Mouse (Mus musculus) CH12.LX (cell line): ENCODE results near the gene Rps6ka4. TPM values are rescaled to one million over a fixed set of nuclear protein-coding genes. Genes with fewer than 3 reads are reported as not detected.

ENCODE experiments used
- DNase-seq: peaks from one replicate; pipeline ENCODE4 v3.0.0-alpha.2; 2013; ENCODE audit errors: extremely low read depth
- H3K27ac ChIP-seq: 2 replicates; pipeline ENCODE4 v1.5.1; 2012; ENCODE audit warnings: low read depth, mild to moderate bottlenecking, control low read depth, moderate library complexity; ENCODE audit not compliant: insufficient read depth
- H3K27me3 ChIP-seq: replicated peaks from 2 replicates; pipeline ENCODE3; 2012; ENCODE audit warnings: inconsistent platforms
- H3K36me3 ChIP-seq, 2 experiments: replicated peaks in 1 of 2; 2 replicates each; pipeline versions ENCODE3 to v1.6.1; 2012; ENCODE audit warnings: inconsistent platforms in 1 of 2, low read length in 1 of 2, mild to moderate bottlenecking in 1 of 2, mixed read lengths in 1 of 2, moderate library complexity in 1 of 2; ENCODE audit not compliant: control insufficient read depth in 1 of 2, insufficient read depth in 1 of 2
- H3K4me1 ChIP-seq, 2 experiments: 2 replicates each; pipeline ENCODE4 v1.6.1; 2012; ENCODE audit warnings: inconsistent platforms in 1 of 2, moderate library complexity in 1 of 2; ENCODE audit not compliant: insufficient read depth in 2 of 2, control insufficient read depth in 1 of 2
- H3K4me2 ChIP-seq: 2 replicates; pipeline ENCODE4 v1.6.1; 2012; ENCODE audit warnings: low read depth, mild to moderate bottlenecking, control low read depth; ENCODE audit not compliant: poor library complexity, insufficient read depth, severe bottlenecking
- H3K4me3 ChIP-seq, 3 experiments: fragments of 150-350 bp in 1 of 3; sonication (generic) in 1 of 3; replicated peaks in 1 of 3; 2 replicates each; pipeline versions ENCODE3 to v1.5.1; 2011 to 2012; ENCODE audit warnings: low read depth in 2 of 3, low read length in 2 of 3, mild to moderate bottlenecking in 2 of 3, moderate library complexity in 2 of 3, control low read depth in 1 of 3, improper control_type of control experiment in 1 of 3, inconsistent platforms in 1 of 3, mixed read lengths in 1 of 3; ENCODE audit not compliant: poor library complexity in 1 of 3
- H3K79me2 ChIP-seq: replicated peaks from 2 replicates; pipeline ENCODE4 v1.6.1; 2012; ENCODE audit warnings: mild to moderate bottlenecking, moderate library complexity; ENCODE audit not compliant: control insufficient read depth, poor library complexity, insufficient read depth, severe bottlenecking; ENCODE audit errors: extremely low read depth
- H3K9ac ChIP-seq: 2 replicates; pipeline ENCODE4 v1.6.1; 2012; ENCODE audit warnings: low read depth, mild to moderate bottlenecking, control low read depth, moderate library complexity; ENCODE audit not compliant: insufficient read depth
- H3K9me3 ChIP-seq: replicated peaks from 2 replicates; pipeline ENCODE3; 2012; ENCODE audit warnings: low read length, inconsistent platforms, mixed read lengths
- CHD2 ChIP-seq: IDR thresholded peaks from 2 replicates; pipeline ENCODE4 v1.6.1; 2011; ENCODE audit warnings: low read length, improper control_type of control experiment
- CTCF ChIP-seq, 2 experiments: IDR thresholded peaks in 1 of 2; conservative IDR thresholded peaks in 1 of 2; 2 replicates each; pipeline ENCODE4 v1.5.1; 2011 to 2012; ENCODE audit warnings: low read depth in 2 of 2, low read length in 2 of 2, improper control_type of control experiment in 1 of 2, inconsistent platforms in 1 of 2, mild to moderate bottlenecking in 1 of 2, moderate library complexity in 1 of 2
- HCFC1 ChIP-seq: IDR thresholded peaks from 2 replicates; pipeline ENCODE4 v1.6.1; 2012; ENCODE audit warnings: low read depth, mild to moderate bottlenecking, inconsistent platforms, low read length, improper control_type of control experiment
- JUN ChIP-seq: IDR thresholded peaks from 2 replicates; pipeline ENCODE4 v1.6.1; 2011; ENCODE audit warnings: low read depth, mild to moderate bottlenecking, low read length, improper control_type of control experiment, moderate library complexity; ENCODE audit not compliant: insufficient read depth
- JUND ChIP-seq: conservative IDR thresholded peaks from 2 replicates; pipeline ENCODE4 v1.6.1; 2011; ENCODE audit warnings: low read depth, low read length, improper control_type of control experiment
- MAFK ChIP-seq: IDR thresholded peaks from 2 replicates; pipeline ENCODE4 v1.6.1; 2011; ENCODE audit warnings: low read length, improper control_type of control experiment; ENCODE audit not compliant: insufficient replicate concordance
- MEF2A ChIP-seq: IDR thresholded peaks from 2 replicates; pipeline ENCODE4 v1.6.1; 2014; ENCODE audit warnings: low read depth, mild to moderate bottlenecking, inconsistent platforms, low read length, improper control_type of control experiment, borderline replicate concordance
- MXI1 ChIP-seq: IDR thresholded peaks from 2 replicates; pipeline ENCODE4 v1.6.1; 2011; ENCODE audit warnings: mild to moderate bottlenecking, low read depth, low read length, improper control_type of control experiment
- NELFE ChIP-seq: IDR thresholded peaks from 2 replicates; pipeline ENCODE4 v1.6.1; 2011; ENCODE audit warnings: low read depth, low read length, improper control_type of control experiment
- NRF1 ChIP-seq: IDR thresholded peaks from 2 replicates; pipeline ENCODE4 v1.6.1; 2014; ENCODE audit warnings: low read depth, mild to moderate bottlenecking, inconsistent platforms, low read length, improper control_type of control experiment, moderate library complexity
- PAX5 ChIP-seq: IDR thresholded peaks from 2 replicates; pipeline ENCODE4 v1.6.1; 2012; ENCODE audit warnings: low read length, inconsistent platforms, mixed read lengths
- POLR2A ChIP-seq: IDR thresholded peaks from 2 replicates; pipeline ENCODE4 v1.6.1; 2011; ENCODE audit warnings: low read depth, mild to moderate bottlenecking, improper control_type of control experiment, low read length
- SIN3A ChIP-seq: IDR thresholded peaks from 2 replicates; pipeline ENCODE4 v1.6.1; 2012; ENCODE audit warnings: low read length, improper control_type of control experiment, inconsistent platforms
- SMC3 ChIP-seq: IDR thresholded peaks from 2 replicates; pipeline ENCODE4 v1.6.1; 2011; ENCODE audit warnings: low read depth, low read length, improper control_type of control experiment
- TBP ChIP-seq: conservative IDR thresholded peaks from 2 replicates; pipeline ENCODE4 v1.6.1; 2011; ENCODE audit warnings: low read depth, low read length, improper control_type of control experiment
- TCF12 ChIP-seq: IDR thresholded peaks from 2 replicates; pipeline ENCODE4 v1.6.1; 2014; ENCODE audit warnings: low read depth, mild to moderate bottlenecking, inconsistent platforms, low read length, improper control_type of control experiment
- USF1 ChIP-seq: IDR thresholded peaks from 2 replicates; pipeline ENCODE4 v1.6.1; 2014; ENCODE audit warnings: low read depth, mild to moderate bottlenecking, inconsistent platforms, low read length, improper control_type of control experiment
- ZC3H11A ChIP-seq: IDR thresholded peaks from 2 replicates; pipeline ENCODE4 v1.6.1; 2012; ENCODE audit warnings: low read depth, mild to moderate bottlenecking, inconsistent platforms, low read length, improper control_type of control experiment
- ZKSCAN1 ChIP-seq: IDR thresholded peaks from 2 replicates; pipeline ENCODE4 v1.6.1; 2012; ENCODE audit warnings: low read depth, inconsistent platforms, low read length, improper control_type of control experiment, borderline replicate concordance
- ZMIZ1 ChIP-seq: IDR thresholded peaks from 2 replicates; pipeline ENCODE4 v1.6.1; 2012; ENCODE audit warnings: low read depth, mild to moderate bottlenecking, inconsistent platforms, low read length, improper control_type of control experiment
- dilution Hi-C: fragments of 300-500 bp; cut with MboI; formaldehyde crosslinking; loops from 2 replicates; pipeline ENCODE4 v1.14.3; 2020; ENCODE audit warnings: low sequenced_read_pairs; ENCODE audit not compliant: extremely low pct_unique_long_range_greater_than_20kb, extremely low pct_ligation_motif_present
- in situ Hi-C: fragments of 300-500 bp; cut with MboI; formaldehyde crosslinking; loops from 3 replicates; pipeline ENCODE4 v1.14.3; 2019; ENCODE audit warnings: low sequenced_read_pairs, low pct_ligation_motif_present, low pct_unique_long_range_greater_than_20kb, mixed read lengths
- polyA plus RNA-seq: library from polyadenylated mRNA; unstranded; fragments of >175 nt; gene quantifications from 2 replicates; pipeline ENCODE4 v1.2.1, GENCODE M21; 2012; ENCODE audit warnings: low read depth; ENCODE audit not compliant: insufficient read length
- total RNA-seq, 2 experiments: library from RNA; depleted of rRNA; stranded (reverse); fragments of 300-350 nt in 1 of 2; fragments of >200 nt in 1 of 2; gene quantifications; 2 replicates each; pipeline ENCODE4 v1.2.3; 2012 to 2014

The Rps6ka4 gene
- total and polyA plus RNA-seq, 3 experiments = 6.6 to 14.0 (median 7.8) TPM

DNA sequence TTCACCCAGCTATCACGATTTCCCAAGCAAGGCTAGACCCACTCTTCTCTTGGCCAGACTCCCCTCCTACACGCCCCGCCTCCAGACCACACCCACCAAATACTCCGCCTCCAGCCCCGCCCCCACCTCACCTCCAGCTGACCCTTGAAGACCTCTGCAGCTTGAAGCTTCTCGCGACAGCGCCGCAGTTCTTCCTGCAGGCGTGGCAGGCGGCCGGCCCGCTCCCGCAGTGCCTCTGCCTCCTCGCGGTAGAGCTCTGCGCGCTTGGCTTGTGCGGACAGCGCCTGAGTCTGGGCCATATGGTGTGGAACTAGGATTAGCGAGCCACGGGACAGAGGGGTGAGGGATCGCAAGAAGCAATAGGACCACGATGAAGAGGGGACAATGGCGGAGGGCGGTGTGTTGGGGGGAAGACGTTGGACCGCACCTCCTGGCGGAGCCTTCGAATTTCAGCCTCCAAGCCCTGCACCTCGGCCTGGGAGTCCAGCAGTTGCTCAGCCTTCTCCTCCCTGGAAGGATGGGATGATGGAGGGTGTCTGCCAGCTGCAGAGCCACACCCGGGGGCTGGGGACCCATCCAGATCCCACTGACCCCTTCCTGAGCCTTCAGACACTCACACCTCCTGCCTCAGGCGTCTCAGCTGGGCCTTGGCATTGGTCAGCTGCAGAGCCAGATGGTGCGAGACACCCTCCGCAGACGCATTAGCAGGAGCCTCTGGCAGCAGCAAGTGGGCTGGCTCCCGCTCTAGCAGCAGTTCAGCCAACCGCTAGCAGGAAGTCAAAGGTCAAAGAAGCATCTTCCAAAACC is 15.0 kb upstream of the Rps6ka4 start:
- dilution Hi-C loops = no loop called here
- TF ChIP-seq ZMIZ1 = peak; percentile 52; the same call in 1 of the 2 replicates
- no peak for TF ChIP-seq JUND
- TF ChIP-seq SIN3A = peak; percentile 54; the same call in 1 of the 2 replicates
- no peak for TF ChIP-seq ZC3H11A
- TF ChIP-seq NELFE = 0 out of 2 replicates have a peak, but pooled peaks have one; percentile 35
- TF ChIP-seq USF1 = no peak
- TF ChIP-seq MAFK = no peak
- peak; percentile 17; the same call in 1 of the 2 replicates for TF ChIP-seq HCFC1
- TF ChIP-seq POLR2A = peak; percentile 18; the same call in 1 of the 2 replicates
- TF ChIP-seq TBP = no peak
- TF ChIP-seq PAX5 = no peak
- no peak for TF ChIP-seq SMC3
- peak; percentile 51 for TF ChIP-seq MXI1
- peak; percentile 90 for TF ChIP-seq CHD2
- no peak for TF ChIP-seq ZKSCAN1
- TF ChIP-seq NRF1 = no peak
- TF ChIP-seq CTCF (conservative IDR thresholded peaks at IDR 0.05 in 1 of 2, IDR thresholded peaks at IDR 0.05 in 1 of 2; ENCODE audit: low read depth in 2 of 2, low read length in 2 of 2) = no peak
- TF ChIP-seq TCF12 = peak; percentile 31; the same call in 1 of the 2 replicates

DNA sequence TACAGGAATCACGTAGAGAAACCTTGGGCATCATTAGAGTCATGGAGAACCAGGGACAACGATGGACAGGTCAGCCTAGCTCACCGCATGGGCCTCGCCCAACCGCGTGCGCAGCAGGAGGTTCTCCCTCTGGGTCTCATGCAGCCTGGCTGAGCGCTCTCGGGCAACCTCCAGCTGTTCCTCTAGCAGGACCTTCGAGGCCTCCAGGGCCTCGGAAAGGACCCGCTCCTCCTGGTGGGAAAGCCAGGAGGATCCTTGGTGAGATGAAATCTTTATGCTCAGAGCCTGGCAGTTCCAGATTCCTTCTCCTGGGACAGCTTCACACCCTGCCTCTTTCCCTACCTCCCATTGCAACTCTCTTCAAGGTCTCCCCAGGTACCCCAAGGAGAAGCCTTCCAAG is 14.2 kb upstream of the Rps6ka4 start:
- Histone ChIP-seq H3K4me3 (peak overlapping the region in 1 of 3 experiments; percentile 65), H3K36me3 (peaks cover 62 to 66% of the 10 kb centered on the region in 2 experiments), H3K4me2 (no peak overlapping the region), H3K27ac (no peak overlapping the region), H3K27me3 (no peaks in the 10 kb centered on the region), H3K9ac (no peak overlapping the region), H3K79me2 (peaks cover 23% of the 10 kb centered on the region), H3K4me1 (peaks cover 19 to 37% of the 10 kb centered on the region in 2 experiments), H3K9me3 (no peaks in the 10 kb centered on the region)
- in situ Hi-C loops (no loop called here), dilution Hi-C loops (no loop called here)
- DNase-seq = no peak
- TF ChIP-seq JUN (no peak), MEF2A (no peak)

More for the DNA sequence above, 15.0 kb upstream of the Rps6ka4 start:
- Histone ChIP-seq H3K27me3 (no peaks in the 10 kb centered on the region), H3K27ac (peak overlapping the region; percentile 95), H3K4me2 (peak overlapping the region; percentile 35; the same call in 1 of the 2 replicates), H3K9ac (peak overlapping the region; percentile 55; the same call in 1 of the 2 replicates), H3K36me3 (peaks cover 55 to 61% of the 10 kb centered on the region in 2 experiments), H3K4me3 (peak overlapping the region; percentile 53 to 85 (median 65)), H3K9me3 (no peaks in the 10 kb centered on the region), H3K4me1 (peaks cover 21 to 44% of the 10 kb centered on the region in 2 experiments), H3K79me2 (peaks cover 23% of the 10 kb centered on the region)
- in situ Hi-C loops = no loop called here
- peak; percentile 84 for DNase-seq
